Mouse (Mus musculus): ENCODE results near the gene Maz. TPM values are rescaled to one million over a fixed set of nuclear protein-coding genes. Genes with fewer than 3 reads are reported as not detected.

Gene Maz
- polyA plus RNA-seq, 1 experiment from 2014 or later: 78.0 TPM

GRCm38 (mm10) chr7:127012374-127012773 lies 14.5 kb downstream of the Maz start:
- no peak overlapping the region for H3K4me2 ChIP-seq

DNA sequence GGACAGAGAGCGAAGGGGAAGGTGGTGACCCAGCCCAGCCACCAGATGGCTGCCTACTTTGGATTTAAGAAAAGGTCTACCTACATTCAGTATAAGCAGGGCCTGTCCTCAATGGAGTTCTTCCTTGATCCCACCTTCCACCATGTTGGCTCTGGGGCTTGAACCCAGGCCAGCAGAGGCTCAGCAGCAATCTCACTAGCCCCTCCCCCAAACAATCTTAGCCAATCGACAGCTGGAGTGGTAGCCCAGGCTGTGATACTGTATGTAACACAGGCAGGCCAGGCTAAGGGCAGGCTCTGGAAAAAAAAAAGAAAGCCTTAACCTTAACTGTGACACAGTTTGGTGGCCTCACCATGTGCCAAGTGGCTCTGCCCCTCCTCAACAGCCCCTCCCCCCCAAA lies 15.1 kb downstream of the Maz start:
- Histone ChIP-seq H3K36me3 (replicated peaks) (peaks cover 12% of the 10 kb centered on the region; the same call in 1 of the 2 replicates), H3K9ac (no peak overlapping the region), H3K4me2 (no peak overlapping the region), H3K4me3 (no peak overlapping the region), H3K9me3 (no peaks in the 10 kb centered on the region), H3K4me1 (peaks cover 28% of the 10 kb centered on the region), H3K27ac (no peak overlapping the region), H3K27me3 (replicated peaks) (no peaks in the 10 kb centered on the region)
- 79% methylated on average over 2 of the region's 2 CpGs for WGBS
- no peak for ATAC-seq (replicated peaks)

More at GRCm38 (mm10) chr7:127012374-127012773, 14.5 kb downstream of the Maz start:
- peaks cover 12% of the 10 kb centered on the region; the same call in 1 of the 2 replicates for H3K36me3 ChIP-seq (replicated peaks)
- WGBS: 90% methylated on average over 6 of the region's 6 CpGs
- H3K4me3 ChIP-seq: no peak overlapping the region
- H3K4me1 ChIP-seq: peaks cover 29% of the 10 kb centered on the region
- H3K9ac ChIP-seq: no peak overlapping the region
- no peaks in the 10 kb centered on the region for H3K9me3 ChIP-seq
- H3K27ac ChIP-seq: no peak overlapping the region
- ATAC-seq (replicated peaks): no peak
- no peaks in the 10 kb centered on the region for H3K27me3 ChIP-seq (replicated peaks)

DNA sequence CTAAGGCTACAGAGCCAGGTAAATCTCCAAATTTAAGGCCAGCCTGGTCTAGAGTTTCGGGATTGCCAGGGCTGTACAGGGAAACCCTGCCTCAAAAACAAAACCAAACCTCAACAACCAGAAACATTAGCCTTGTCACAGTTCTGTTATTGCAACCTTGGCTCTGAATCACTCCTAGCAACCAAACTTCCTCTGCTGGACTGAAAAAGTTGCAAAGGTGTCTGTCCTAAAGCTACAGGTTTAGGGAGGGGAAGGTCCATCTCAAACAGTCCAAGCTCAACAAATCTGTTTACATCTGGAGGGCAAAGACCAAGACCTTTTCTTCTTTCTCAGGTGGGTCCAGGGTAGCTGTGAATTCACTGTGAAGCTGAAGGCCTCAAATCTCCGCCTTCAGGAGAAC lies 15.8 kb downstream of the Maz start:
- Histone ChIP-seq H3K9ac (no peak overlapping the region), H3K4me2 (no peak overlapping the region), H3K9me3 (no peaks in the 10 kb centered on the region), H3K36me3 (replicated peaks) (peaks cover 12% of the 10 kb centered on the region; the same call in 1 of the 2 replicates), H3K27me3 (replicated peaks) (no peaks in the 10 kb centered on the region), H3K27ac (no peak overlapping the region), H3K4me3 (no peak overlapping the region), H3K4me1 (peaks cover 25% of the 10 kb centered on the region)
- WGBS: 96% methylated on average over 2 of the region's 2 CpGs
- ATAC-seq (replicated peaks): no peak

- no peak for ATAC-seq (replicated peaks)
- Histone ChIP-seq H3K4me1 (peaks cover 9% of the 10 kb centered on the region), H3K4me2 (no peak overlapping the region), H3K36me3 (replicated peaks) (0 out of 2 replicates have a peak, but pooled peaks cover 8% of the 10 kb centered on the region), H3K9ac (no peak overlapping the region), H3K27ac (no peak overlapping the region), H3K27me3 (replicated peaks) (no peaks in the 10 kb centered on the region), H3K9me3 (no peaks in the 10 kb centered on the region), H3K4me3 (no peak overlapping the region)
- 83% methylated on average over 17 of the region's 17 CpGs for WGBS
Observed at GRCm38 (mm10) chr7:127009307-127010085, 17.3 kb downstream of the Maz start.

GRCm38 (mm10) chr7:127008239-127009019 lies 18.4 kb downstream of the Maz start:
- H3K9ac ChIP-seq: no peak overlapping the region
- H3K27ac ChIP-seq: peak overlapping the region; percentile 40; the same call in 1 of the 2 replicates
- 67% methylated on average over 9 of the region's 9 CpGs for WGBS

GRCm38 (mm10) chr7:127007313-127008024 lies 19.4 kb downstream of the Maz start:
- Histone ChIP-seq H3K9ac (no peak overlapping the region), H3K4me1 (no peaks in the 10 kb centered on the region), H3K4me2 (no peak overlapping the region), H3K27me3 (replicated peaks) (no peaks in the 10 kb centered on the region), H3K36me3 (replicated peaks) (no peaks in the 10 kb centered on the region), H3K4me3 (no peak overlapping the region), H3K27ac (no peak overlapping the region), H3K9me3 (no peaks in the 10 kb centered on the region)
- 89% methylated on average over 6 of the region's 6 CpGs for WGBS
- no peak for ATAC-seq (replicated peaks)

More at GRCm38 (mm10) chr7:127008239-127009019, 18.4 kb downstream of the Maz start:
- H3K4me1 ChIP-seq: peaks cover 2% of the 10 kb centered on the region; the same call in 1 of the 2 replicates
- no peak overlapping the region for H3K4me3 ChIP-seq
- ATAC-seq (replicated peaks): no peak
- H3K4me2 ChIP-seq: no peak overlapping the region
- 0 out of 2 replicates have a peak, but pooled peaks cover 6% of the 10 kb centered on the region for H3K36me3 ChIP-seq (replicated peaks)
- no peaks in the 10 kb centered on the region for H3K27me3 ChIP-seq (replicated peaks)
- no peaks in the 10 kb centered on the region for H3K9me3 ChIP-seq

DNA sequence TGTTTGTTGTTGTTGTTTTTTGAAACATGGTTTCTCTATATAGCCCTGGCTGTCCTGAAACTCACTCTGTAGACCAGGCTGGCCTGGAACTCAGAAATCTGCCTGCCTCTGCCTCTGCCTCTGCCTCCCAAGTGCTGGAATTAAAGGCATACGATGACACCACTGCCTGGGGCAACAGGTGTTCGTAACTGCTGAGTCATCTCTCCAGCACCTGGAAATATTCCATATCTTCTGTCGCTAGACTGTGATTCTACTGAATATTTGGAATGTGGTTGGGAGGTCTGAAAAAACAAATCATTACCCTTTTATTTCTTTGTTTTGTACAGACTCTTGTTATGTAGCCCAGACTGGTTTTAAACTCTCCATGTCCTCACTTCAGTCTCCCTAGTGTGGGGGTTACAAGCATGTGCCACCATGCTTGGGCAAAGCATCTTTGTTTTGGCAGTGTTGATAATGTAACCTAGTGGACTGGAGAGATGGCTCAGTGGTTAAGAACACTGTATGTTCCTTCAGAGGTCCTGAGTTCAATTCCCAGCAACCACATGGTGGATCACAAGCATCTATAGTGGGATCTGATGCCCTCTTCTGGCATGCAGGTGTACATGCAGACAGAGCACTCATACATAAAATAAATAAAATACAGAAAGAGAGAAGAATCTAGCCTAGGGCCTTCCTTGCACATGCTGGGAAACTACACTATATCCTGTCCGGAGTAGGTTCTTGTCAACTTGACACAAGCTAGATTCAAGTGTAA lies 22.5 kb downstream of the Maz start:
- 93% methylated on average over 4 of the region's 4 CpGs for WGBS
- Histone ChIP-seq H3K4me2 (no peak overlapping the region), H3K4me1 (no peaks in the 10 kb centered on the region), H3K27ac (no peak overlapping the region), H3K9ac (no peak overlapping the region), H3K36me3 (replicated peaks) (no peaks in the 10 kb centered on the region), H3K27me3 (replicated peaks) (no peaks in the 10 kb centered on the region), H3K9me3 (no peaks in the 10 kb centered on the region), H3K4me3 (no peak overlapping the region)
- no peak for ATAC-seq (replicated peaks)

- no peaks in the 10 kb centered on the region for H3K27me3 ChIP-seq (replicated peaks)
- no peak for ATAC-seq (replicated peaks)
- WGBS: 94% methylated on average over 5 of the region's 5 CpGs
- H3K9ac ChIP-seq: no peak overlapping the region
- no peak overlapping the region for H3K27ac ChIP-seq
- no peaks in the 10 kb centered on the region for H3K9me3 ChIP-seq
- no peak overlapping the region for H3K4me3 ChIP-seq
- H3K36me3 ChIP-seq (replicated peaks): no peaks in the 10 kb centered on the region
- no peak overlapping the region for H3K4me2 ChIP-seq
- H3K4me1 ChIP-seq: no peaks in the 10 kb centered on the region
Observed at GRCm38 (mm10) chr7:127003620-127004019, 23.2 kb downstream of the Maz start.

DNA sequence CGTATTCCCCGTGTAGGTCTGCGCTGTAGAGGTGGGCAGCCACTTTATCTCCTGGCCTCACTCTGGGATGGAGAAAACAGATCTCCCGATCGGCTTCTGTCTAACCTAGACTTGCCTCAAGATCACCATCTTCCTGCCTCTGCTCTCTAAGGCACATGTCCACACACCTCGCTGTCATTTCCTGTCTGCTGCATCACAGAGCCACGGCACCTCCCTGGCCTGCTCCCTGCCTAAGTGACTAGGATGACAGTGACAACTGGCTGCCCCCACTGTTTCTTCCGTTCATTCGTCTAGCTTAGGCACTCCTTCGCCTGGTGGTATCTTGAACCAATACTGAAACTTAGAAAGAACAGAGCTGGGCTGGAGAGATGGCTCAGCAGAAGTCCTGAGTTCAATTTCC lies 27.3 kb downstream of the Maz start:
- Histone ChIP-seq H3K9me3 (no peaks in the 10 kb centered on the region), H3K4me2 (no peak overlapping the region), H3K4me1 (no peaks in the 10 kb centered on the region), H3K27me3 (replicated peaks) (no peaks in the 10 kb centered on the region), H3K27ac (no peak overlapping the region), H3K4me3 (no peak overlapping the region), H3K36me3 (replicated peaks) (no peaks in the 10 kb centered on the region), H3K9ac (no peak overlapping the region)
- ATAC-seq (replicated peaks): no peak
- 85% methylated on average over 10 of the region's 10 CpGs for WGBS

DNA sequence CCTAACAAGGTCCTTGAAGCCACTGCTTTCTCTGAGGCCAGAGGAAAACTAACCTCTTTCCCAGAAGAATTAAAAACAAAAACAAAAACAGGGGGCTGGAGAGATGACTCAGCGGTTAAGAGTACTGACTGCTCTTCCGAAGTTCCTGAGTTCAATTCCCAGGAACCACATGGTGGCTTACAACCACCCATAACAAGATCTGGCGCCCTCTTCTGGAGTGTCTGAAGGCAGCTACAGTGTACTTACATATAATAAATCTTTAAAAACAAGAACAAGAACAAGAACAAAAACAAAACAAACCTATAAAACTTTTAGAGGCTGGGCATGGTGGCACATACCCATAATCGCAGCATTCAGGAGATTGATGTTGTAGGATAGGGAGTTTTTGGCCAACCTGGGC lies 30.4 kb downstream of the Maz start:
- Histone ChIP-seq H3K36me3 (replicated peaks) (no peaks in the 10 kb centered on the region), H3K9ac (no peak overlapping the region), H3K27ac (no peak overlapping the region), H3K27me3 (replicated peaks) (no peaks in the 10 kb centered on the region), H3K4me2 (no peak overlapping the region), H3K9me3 (no peaks in the 10 kb centered on the region), H3K4me1 (no peaks in the 10 kb centered on the region), H3K4me3 (no peak overlapping the region)
- 82% methylated on average over 4 of the region's 4 CpGs for WGBS
- no peak for ATAC-seq (replicated peaks)

- WGBS: 72% methylated on average over 8 of the region's 8 CpGs
- Histone ChIP-seq H3K9ac (no peak overlapping the region), H3K4me2 (no peak overlapping the region), H3K9me3 (no peaks in the 10 kb centered on the region), H3K4me1 (no peaks in the 10 kb centered on the region), H3K27me3 (replicated peaks) (no peaks in the 10 kb centered on the region), H3K27ac (no peak overlapping the region), H3K36me3 (replicated peaks) (no peaks in the 10 kb centered on the region), H3K4me3 (no peak overlapping the region)
- ATAC-seq (replicated peaks): no peak
Observed at GRCm38 (mm10) chr7:126988816-126989215, 38.0 kb downstream of the Maz start.

Measured in midbrain, embryonic 15.5 days (tissue).